Mouse (Mus musculus) neural tube, embryonic 10.5 days (tissue): Measurements from ENCODE around the gene Palld.

Experiments used
- DNase-seq: peaks from one replicate; pipeline ENCODE4 v3.0.0-alpha.2; 2017; ENCODE audit warnings: low spot score; ENCODE audit errors: extremely low spot score

Gene Palld

DNA sequence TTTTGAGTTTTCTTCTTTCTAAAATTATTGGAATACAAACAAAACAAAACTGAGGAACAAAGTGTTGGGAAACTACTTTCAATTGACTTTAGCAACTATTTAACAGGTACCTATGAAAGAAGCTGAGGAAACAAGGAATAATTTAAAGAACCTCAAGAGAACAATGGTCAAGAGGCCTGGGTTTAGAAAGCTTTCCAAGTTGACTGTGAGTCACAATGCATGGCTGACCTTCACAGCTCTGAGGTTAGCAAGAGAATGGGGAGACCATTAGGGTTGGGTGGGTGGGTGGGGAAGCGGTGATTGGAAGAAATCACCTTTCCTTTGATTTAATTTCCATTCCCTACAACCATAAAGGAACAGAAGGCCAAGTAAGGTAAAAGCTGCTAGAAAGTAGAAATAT lies 35.6 kb downstream of the Palld start:
- DNase-seq = no peak

DNA sequence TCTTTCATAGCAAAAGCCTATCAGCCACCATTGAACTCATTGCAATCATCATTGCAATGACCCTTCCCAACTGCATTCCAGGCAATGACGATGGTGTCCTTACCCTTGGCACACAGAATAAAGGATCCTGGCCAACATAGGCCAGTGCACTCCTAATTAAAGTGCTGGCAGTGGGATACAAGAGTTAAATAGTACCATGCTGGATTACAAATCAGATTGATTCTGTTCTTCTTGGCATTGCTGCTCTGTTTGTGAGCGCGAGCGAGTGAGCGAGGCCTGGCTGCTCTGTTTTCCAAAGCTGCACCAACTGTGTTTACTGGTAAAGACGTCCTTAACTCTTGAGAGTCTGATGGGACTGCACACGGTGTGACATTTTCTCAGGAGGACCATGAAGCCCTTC lies 37.1 kb downstream of the Palld start:
- no peak for DNase-seq

DNA sequence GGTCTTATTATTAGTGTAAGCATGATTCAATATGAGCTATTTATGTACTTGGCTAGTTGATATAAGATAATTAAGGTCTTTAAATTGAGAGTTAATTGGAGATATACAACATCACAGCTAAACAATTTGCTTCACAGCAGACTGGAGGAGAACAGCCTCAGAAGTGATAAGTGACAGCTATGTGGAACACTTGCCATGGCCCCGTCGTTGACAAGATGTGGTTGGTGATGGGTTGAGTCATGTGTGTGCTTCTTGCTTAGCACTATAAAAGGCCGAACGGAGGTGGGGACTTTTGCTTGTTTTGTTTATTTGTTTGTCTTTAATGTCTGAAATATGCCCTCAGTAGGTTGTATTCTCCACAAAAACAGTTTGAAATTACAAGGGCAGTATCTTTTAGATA lies 51.2 kb downstream of the Palld start:
- no peak for DNase-seq

DNA sequence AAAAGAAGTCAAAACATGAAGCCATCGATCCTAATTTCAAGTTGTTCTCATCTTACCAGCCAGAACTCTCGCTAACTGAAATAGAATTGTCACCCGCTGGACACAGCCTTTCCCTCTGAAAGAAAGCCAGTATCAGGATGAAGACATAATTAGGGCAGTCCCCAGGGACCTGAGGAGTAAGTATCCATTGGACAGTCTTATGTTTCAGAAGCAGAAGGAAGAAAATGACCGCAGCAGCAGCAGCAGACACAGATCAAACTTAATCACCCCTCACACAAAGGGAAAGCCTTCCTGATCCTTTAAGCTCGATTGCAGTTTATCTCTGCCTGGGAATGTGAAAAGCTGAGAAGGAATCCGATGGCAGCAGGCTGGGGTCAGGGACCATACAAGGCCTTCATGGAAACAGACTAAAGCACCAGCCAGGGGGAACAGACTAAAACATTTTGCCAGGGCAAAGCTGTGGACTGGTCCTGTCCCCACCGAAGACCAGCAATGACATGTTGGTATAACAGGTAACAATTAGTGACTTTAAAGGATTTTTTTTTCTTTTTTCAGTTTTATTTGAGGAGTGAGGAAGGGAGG lies 53.8 kb downstream of the Palld start:
- DNase-seq = no peak

DNA sequence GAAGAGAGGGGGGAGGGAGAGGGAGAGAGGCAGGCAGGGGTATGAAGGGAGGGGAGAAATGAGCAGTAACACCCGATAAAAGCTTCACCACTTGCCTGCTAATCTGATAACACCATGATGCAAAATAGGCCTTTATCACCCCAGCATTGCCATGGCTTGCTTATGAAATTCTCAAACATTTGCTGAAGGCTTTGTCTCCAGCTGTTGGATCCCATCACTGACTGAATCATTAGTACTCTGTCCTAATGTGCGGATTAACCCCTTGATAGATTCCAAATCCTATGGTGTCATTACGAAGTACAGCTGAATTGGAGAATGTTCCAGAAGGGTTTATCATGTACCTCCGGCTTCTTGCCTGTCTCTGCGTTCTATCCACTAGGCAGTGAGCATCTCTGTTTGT lies 55.0 kb downstream of the Palld start:
- no peak for DNase-seq

DNA sequence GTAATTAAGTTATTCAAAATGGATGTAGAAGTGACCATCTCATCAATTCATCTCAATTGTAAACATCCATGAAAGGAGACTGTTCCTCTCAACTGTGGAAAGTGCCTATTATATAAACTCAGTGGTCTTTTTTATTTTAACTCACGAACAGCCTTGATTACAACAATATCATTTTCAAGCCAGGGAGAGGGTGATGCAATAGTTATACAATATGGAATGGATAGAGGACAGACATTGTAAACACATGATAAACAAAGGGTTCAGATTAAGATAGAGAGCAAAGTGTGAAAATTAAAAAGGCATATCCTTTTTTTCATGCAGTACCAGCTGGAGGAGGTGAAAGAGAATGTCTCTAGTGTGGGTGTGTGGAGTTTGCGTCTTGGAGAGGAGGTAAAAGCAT lies 57.5 kb downstream of the Palld start:
- no peak for DNase-seq

DNA sequence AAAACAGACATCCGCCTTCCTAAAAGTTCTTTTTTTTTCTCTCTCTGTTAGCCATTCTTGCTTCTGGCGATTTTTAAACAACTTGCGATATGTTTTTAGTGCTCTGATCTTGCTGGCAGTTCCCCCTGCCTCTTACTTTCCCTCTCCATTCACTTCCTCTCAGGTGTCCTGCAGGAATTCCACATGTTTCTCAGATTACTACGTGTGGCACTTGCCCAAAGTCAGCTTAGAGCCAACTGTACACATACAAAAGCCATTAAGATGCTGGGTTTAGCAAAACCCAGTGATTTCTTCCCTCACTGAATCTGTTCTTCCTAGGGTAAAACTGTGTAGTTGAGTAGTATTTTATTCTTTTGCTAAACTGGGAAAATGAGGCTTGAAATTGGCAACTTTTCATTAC lies 57.9 kb downstream of the Palld start:
- no peak for DNase-seq

DNA sequence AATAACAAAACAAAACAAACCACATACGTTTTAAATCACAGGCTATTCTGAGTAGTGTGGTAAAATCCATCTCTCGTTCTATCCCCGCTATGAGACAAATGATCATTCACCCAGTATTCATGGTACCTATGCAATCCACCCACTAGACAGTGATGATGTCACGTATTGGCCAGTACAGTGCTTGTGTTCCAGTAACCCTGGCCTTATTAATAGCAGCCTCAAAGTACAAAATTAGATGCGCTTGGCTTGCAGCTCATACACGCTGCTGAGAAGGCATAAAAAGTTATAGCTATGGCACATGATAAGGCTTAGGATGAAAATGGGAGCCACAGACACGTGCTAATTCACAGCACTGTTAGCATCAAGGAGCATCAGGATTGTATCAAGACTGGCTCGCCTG lies 58.7 kb downstream of the Palld start:
- no peak for DNase-seq

DNA sequence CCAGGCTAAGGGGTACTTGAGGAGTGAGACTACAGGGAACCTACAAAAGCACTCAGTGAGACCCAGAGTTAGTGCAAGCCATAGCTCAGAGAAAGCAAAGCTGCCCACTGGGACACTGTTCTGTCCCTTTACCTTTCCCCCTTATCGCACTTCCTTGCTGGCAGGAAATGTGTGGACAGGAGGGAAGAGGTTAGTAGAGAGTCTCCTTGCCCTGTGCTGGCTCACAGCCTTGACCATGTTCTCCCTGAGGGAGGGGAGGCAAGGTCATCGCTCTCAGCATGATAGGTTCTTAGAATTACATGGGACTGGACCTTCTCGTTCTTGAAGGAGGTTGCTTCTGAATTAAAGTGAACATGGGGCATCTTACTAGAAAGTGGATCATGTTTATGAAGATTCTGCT lies 69.3 kb downstream of the Palld start:
- DNase-seq = no peak

DNA sequence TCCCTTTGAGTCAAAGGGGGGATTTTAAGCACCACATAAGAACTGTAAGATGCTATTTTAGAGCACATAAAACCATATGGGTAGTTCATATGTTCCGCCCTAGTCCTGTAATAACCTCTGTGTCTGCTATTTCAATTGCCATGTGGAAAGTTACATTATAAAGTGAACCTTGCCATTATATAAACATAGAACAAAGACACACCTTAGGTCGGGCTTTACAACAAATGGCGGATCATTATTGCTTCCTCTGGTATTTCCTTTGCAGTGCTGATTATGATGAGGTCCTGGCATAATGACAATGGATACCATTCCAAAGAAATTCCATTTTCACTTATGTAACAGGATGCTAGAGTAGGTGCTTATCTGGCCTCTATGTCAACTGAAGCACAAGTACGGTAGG lies 70.5 kb downstream of the Palld start:
- DNase-seq = no peak

DNA sequence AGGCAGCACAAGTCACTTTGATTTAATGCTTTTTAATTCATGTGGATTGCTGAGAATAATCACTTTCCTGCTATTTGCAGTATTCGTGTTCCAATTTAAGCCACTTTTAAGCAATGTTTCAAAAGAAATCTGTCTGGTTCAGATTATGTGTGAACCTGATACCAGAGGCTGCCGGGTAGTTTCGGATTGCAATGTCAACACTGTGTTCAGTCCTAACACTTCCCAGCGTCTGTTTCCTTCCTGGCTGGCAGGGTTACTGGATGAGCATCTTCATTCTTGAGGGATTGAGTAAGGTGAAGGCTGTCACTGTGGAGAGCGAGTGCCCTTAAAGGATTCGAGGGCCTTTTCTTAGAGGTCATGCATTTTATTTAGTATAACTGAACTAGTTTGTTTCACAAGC lies 71.7 kb downstream of the Palld start:
- DNase-seq = peak; percentile 26

DNA sequence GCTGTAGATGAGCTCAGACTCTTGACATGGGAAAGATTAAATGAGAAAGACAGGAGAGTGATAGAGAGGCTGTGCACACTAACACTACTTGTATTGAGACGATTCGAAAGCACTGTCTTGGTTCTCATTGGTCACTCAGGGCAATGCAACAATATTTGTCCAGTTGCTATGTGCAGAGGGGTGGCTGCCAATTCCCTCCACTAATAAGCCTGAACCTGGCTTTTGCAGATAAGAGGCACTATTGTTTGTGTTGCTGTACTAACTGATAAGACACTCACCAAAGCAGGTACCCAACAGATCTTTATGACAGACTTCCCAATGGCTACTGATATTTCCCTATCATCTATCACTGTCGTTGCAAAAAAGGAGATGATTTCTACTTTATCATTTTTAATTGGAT lies 77.9 kb downstream of the Palld start:
- DNase-seq = no peak

DNA sequence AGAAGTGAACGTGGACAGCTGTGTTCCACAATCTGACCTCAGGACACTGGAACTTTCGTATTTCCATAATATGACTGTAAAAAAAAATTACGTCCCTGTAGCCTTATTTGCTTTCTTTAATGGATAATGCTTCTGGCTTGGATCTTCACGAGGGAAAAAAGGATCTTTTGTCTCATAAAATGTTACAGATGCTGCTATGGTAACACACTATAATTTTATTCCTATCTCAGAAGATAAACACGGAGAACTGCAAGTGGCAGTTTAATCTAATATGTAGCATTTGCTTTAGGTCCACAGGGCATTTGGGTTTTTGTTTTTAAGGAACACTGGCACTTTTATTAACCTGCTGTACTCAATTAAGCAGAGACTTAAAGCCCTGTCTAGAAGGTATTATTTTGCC lies 79.3 kb downstream of the Palld start:
- no peak for DNase-seq

DNA sequence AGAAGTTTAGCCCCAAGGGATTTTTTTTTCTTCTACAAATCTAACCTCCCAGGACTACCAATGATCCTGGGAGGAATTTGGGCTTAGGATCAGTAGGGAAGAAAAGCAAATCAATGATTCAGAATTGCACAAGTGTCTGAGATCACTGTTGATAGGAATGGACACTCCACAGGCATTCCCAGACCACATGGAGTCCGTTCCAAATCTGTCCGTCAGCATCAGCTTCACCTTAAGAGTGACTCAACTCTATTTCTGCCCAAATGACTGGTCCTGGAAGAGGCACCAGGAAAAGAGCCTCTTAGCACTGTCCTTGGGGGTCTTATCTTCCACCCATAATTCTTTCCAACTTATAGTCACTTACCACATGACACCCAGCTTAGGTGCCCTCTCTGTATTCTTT lies 98.7 kb downstream of the Palld start:
- DNase-seq = no peak

DNA sequence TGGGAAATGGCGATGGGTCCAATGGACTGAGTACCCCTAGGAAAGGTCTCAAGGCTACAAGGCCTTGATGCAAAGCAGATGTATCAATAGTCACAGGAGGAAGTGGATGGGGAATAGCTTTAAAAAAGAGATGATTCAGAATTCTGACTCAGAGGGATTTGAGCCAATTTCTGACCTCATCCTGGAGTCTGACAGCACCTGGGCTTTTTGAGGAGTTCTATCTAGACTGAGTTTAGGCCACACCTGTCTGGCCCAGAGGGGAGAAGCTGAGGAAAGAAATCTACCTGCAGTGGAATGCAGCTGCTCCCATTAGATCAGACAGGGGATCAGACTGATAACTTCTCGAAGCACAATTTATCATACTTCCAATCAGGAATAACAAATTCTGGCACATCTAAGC lies 99.7 kb downstream of the Palld start:
- DNase-seq = no peak

DNA sequence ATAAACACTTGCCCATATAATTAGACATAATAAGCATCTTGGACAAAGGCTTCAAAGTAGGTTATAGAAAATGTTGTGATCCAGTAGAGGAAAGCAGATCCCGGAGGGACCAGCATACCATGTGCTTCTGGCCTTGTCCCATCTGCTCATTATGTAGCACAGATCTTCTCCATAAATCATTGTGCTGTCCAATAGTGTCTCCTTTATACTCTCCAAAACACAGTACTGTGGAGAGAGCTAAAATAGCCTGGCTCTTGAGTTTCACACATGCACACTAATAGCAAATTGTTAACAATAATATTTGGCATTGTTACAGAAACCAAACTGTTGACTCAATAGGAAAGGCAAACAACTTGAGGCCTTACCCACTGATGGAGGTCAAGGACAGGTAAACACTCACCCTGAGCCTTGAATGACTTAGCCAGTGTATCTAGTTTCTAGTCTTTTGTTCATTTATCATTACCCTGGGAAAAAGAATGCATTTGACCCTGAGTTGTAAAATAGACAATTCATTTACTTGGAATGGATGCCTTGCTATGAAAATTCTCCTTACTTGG lies 105.0 kb downstream of the Palld start:
- no peak for DNase-seq

DNA sequence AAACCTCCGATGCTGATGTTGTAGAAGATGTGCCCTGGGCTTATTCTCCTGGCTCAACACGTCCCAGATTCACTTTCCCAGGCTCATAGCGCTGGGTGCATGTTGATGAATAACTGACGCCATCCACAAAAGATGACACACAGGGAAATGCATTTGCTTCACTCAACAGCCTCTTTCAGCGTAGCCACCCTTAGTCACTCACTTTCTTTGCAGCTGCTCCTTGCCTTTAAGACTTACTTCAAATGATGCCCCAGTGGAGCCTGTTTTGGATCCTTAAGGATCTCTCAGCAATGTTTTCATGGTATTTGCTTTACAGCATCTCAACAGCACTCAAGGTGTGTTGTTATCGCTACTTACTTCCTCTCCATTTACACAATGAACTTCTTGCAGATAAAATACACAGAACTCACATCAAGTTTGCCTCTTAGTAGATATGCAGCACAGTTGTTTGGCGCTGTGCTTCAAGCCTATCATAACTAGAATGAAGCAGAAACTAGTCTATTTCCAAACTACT lies 105.9 kb downstream of the Palld start:
- no peak for DNase-seq

DNA sequence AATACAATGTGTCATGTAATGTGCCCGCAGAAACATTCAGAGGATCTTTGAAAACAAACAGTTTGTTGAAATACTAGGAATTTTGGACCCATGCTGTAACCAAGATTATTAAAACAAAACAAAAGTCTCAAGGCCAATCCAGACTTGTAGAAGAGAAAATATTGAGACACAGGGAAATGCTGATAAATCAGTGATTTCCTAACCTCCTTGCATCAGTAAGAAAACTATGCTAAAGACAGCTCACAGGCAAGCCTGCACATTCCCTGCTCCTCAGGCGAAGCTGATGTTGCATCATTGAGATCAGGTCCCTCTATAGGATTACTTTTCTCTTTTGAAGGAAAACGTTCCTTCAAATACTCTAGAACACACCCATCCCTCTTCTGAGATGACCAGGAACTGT lies 112.5 kb downstream of the Palld start:
- no peak for DNase-seq

DNA sequence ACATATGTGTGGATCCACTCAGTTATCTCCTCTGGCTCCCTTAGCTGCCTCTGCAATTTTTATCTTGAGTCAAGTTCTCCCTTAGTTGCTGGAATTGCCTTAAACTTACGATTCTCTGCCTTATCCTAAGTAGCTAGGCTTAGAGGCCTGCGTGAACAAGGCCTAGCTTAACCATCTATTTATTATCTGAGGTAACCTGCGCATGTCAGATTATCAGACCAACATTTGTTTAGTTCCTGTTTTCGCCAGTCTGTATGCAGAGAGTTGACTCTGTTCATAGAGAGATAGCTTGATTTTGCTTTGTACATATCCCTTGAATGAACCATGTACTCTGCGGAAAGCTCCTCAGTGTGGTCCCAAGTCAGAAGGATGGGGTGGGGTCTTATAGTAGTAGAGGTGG lies 113.2 kb downstream of the Palld start:
- DNase-seq = no peak

DNA sequence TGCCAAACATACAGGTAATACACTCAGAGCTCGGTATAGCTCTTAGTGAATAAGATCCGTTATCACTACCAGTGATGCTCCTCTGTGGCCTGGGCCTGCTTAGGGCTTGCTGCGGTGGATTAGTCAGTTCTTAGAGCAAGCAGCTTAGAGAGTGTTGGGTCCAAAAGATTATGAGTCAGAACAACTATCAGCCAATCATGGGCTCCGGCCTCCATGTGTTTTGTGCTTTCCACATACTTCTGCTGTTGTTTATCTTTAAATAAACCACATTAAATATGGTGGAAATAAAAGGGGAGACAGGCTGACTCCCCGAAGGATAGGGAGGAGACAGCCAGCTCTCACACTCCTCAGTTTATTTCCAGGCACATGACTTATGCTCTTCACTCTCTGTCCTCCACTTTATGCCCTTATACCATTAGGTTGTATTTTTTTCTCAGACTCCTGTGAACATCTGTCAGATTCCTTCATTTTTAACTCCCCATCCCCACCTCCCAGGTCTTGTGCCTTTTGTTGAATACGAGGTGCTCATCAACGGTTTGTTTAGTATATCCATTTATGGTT lies 119.5 kb downstream of the Palld start:
- DNase-seq = no peak

DNA sequence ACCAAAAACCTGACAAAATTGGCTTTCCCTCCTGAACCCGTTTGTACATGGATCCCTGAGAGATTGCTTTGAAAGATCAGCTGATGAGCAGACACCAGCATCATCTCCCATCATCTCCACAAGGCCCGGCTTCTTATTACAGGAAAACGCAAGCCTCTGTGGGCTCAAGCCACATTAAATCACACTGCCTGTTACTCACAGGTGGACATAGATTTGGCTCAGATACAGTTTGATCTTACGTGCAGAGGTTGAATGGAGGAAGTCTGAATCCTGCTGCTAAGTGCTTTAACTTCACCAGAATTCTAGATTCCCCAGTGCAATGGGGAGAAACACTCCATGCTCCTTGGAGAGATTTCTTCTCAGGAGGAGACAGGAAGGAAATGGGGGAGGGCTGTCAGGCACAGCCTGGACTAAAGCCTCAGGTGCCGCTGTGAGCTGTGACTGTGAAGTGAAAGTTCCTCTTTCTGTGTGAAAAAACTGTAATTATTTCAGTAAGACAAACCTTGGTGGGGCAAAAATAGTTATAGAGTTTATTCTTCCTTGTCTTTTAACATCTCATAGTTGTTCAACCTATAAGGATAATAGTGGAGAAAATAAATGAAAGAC lies 121.7 kb downstream of the Palld start:
- no peak for DNase-seq

DNA sequence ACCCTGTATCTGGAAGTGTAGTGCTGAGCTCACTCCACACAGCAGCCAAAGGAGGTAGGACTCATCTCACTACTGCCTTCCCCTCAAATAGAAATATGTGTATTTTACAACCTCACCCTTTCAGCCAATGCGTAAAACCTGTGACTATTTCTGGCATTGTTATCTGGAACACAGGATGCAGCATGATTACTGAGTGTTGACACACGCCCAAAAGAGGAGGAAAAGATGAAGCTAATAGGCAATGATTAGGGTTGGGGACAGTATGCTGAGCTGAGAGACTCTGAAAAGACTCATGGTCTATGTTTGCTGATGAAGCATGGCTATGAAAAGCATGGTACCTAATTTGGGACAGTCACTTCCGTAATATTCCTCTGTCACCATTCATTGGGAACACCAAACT lies 124.3 kb downstream of the Palld start:
- DNase-seq = no peak

DNA sequence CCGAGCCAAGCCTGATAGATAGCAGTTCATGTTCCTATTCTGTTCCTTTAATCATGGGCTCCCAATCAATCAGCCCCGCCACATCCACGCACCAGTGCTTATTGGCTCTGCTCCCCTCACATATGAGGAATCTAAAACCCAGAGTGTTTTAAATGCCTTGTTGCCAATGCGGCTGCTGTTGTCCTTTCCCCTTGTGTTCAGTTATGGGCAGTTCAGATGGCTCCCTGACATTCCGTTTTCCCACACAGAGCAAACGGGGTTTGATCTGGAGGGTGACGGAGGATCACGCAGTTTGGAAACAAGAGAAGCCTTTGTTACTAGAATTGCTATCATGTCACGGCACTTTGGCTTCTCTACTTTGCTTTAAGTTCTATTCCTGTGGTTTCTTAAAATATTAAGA lies 125.9 kb downstream of the Palld start:
- no peak for DNase-seq
